Mouse (Mus musculus): ENCODE measurements around the gene Ess2.

Ess2 gene

DNA sequence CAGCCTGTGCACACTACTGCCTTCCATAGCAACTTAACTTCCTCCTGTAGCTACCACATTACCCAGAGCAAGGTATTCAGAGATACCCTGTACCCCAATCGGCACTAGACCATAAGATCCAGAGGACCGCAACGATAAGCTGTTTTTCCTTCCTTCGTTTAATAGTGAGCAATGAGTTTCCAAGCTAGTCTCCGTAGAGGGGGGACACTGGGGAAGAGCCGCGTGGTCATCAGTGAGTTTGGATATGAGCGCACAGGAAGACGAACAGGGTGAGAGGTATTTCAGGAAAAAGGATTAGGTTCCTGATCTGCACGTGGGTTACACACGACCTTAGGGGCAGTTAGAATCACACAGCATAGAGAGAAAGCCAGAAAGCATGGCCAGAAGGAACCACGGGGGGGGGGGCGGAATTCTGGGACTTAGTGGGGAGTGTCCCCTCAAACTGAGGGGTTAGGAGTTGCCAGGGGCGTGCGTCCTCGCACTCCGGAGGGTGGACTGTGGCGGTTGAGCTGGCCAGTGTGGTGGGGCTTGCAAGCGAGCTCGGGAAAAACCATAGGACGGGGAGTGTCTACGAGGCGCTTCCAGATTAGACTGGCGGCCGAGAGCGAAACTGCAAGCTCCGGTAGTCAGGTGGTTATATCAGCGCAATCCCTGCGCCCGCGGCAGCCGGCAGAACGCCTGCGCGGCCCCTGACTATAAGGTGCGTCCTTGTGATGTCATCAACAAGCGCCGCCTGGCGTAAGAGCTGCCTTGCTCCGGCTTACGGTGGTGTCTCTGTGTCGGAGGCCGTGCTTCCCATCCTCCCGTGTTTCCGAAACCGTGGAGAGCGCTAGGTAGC, 10.4 kb upstream of the Ess2 start:
- peak; percentile 94 for DNase-seq (ENCODE audit: low spot score)

DNA sequence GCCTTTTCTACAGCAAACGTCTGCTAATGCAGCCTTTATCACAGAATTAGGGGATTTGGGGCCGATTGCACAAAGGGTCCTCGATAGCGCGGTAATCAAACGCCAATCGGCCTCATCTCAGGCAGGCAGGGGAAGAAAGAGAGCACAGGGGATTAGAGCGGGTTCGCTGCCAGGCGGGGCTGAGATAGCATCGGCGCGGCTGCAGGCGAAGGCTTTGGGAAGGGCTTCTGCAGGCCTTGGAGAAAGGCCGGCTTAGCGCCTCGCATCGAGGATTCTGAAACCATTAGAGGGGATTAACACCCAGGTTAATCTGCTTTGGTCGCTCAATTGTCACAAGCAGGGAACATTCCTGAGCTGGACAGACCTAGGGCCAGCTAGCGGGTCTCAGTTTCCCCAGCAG, 9.4 kb upstream of the Ess2 start:
- DNase-seq (ENCODE audit: low spot score): no peak

DNA sequence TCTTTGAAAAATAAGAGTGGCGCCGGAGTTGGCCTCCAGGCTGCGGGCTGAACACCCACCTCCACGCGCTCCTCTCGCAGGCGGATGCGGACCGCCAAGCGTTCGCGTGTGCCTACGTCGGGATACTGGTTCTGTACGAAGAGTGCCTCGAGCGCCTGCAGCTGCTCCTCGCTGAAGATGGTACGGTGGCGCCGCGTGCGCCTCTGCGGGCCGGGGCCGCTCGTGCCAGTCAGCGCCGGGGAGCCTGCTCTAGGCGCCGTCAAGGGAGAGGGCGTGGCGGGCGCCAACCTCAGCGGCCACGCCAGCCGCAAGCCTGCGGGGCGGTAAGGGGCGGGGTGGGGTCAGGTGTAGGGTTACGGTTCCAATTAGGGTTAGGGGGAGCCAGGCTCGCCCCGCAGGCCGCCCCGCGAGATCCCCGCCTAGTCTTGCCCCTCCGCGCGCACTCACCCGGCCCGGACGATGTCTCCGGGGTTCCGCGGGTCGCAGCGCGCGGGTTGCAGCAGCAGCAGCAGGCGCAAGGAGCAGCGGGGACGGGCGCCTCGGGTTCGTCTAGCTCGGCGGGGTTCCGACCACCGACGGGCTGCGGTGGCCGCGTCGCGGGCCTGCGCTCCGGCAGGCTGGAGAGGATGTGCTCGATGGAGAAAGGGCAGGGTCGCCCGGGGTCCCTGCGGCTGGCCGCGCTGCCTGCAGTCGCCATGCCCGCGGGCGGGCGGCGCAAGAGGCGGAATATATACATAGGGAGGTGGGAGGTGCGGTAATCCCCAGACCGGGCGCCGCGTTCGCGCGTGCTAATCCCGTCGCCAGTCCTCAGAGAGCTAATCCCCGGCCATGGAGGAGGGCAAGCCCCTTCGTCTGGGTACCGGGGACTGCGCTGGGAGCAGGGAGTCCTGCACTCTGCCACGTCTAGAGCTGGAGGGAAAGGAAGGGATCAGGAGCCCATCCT, 3.4 kb upstream of the Ess2 start, which contains the start of gene Gsc2:
Gene Gsc2, minus strand, starts transcription at position 753 of the 943 bp plus-strand sequence.
- DNase-seq (ENCODE audit: low spot score): no peak

DNA sequence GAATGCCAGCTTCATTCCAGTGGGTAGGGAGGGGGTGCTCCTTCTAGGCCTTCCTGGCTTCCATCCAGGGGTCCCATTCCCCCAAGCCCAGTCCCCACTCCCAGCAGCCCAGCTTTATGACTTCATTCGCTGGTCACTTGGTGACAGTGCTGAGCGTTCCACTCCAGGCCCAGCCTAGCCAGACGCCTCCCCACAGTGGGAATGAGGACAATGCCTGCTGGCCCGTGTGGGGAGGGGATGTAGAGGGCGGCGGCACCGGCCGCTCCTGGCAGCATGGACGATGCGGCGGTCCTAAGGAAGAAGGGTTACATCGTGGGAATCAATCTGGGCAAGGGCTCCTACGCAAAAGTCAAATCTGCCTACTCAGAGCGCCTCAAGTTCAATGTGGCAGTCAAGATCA, 12.7 kb downstream of the Ess2 start, which contains the start of the genes Dgcr2 and Tssk2:
Gene Dgcr2, minus strand, starts transcription at position 101 of the 400 bp plus-strand sequence.
Gene Tssk2, plus strand, starts transcription at position 176 of the 400 bp plus-strand sequence.
- DNase-seq (ENCODE audit: low spot score): no peak

DNA sequence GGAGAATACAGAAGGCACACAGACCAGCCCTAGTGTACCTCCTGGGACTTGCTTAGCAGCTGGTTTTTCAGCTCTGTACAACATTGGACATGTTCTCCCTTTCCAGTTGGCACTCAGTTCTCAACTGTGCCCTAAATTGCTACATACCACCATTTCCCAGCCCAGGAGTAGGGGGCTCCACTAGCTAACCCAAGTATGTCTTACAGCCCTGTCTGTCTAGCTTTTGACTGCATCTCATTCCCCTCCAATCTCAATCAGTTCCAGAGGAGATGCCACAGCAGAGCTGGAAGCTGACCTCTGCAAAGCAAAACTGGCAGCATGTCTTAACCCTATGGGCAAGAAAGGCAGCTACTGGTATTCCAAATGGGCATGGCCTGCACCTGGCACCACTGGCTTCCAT, 15.1 kb downstream of the Ess2 start:
- DNase-seq (ENCODE audit: low spot score): no peak

DNA sequence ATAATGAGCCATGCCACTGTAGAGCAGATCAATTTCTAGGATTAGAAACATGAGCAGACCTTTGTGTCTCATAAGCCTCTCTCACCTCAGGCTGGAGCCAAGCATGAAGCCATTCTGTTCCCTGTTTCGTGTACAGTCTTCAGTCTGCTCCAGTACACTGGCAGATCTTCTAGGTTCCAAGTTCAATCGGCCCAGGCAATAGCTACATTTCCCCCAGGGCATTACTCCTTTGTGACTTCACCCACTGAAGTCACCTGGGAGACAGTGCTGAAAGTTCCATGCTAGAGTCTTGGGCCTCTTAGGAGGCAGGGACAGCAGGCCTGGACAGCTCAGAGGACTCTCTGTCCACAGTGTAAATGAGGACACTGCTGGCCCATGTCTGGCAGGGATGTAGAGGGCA, 17.2 kb downstream of the Ess2 start, which contains the start of gene Tssk1:
Gene Tssk1, plus strand, starts transcription at position 301 of the 400 bp plus-strand sequence.
- DNase-seq (ENCODE audit: low spot score): no peak

GRCm38 (mm10) chr16:17892606-17893005, 18.5 kb downstream of the Ess2 start:
- DNase-seq (ENCODE audit: low spot score): no peak

- peak; percentile 97 for DNase-seq (ENCODE audit: low spot score)
Measured at GRCm38 (mm10) chr16:17891567-17891959, 19.6 kb downstream of the Ess2 start, which contains the start of gene Gm20518. TSS of gene Gm20518 (minus strand) at chr16:17891671.

GRCm38 (mm10) chr16:17890917-17891566, 20.1 kb downstream of the Ess2 start:
- no peak for DNase-seq (ENCODE audit: low spot score)

GRCm38 (mm10) chr16:17890342-17890727, 20.8 kb downstream of the Ess2 start:
- DNase-seq (ENCODE audit: low spot score): no peak

DNA sequence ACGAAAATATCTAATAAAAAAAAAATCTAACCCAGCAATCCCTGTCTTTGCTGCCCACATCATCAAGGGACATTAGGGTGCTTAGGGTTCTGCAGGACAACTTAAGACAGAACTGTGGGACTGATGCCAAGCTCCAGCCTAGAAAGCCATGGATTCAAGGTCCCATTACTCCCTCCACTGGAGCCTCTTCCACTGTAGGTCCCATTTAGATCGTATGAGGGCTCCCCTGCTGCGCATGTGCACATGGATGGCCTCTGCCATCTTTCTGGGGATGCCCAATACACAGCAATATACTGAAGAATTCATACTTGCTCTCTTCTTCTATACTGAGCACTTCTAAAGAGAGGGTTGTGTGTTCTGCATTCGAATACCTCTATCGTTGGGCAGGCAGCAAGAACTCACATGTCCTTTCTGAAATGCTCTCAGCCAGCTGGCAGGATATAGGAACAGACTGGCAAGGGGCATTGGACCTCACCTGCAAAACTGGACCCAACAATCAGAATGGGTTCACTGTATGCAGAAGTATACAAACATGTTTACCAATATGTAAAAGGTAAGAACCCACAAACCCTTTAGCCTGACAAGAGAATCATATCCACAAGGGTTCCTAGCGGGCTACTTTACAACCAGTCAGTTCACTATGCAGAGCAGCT, 21.3 kb downstream of the Ess2 start:
- no peak for DNase-seq (ENCODE audit: low spot score)

DNA sequence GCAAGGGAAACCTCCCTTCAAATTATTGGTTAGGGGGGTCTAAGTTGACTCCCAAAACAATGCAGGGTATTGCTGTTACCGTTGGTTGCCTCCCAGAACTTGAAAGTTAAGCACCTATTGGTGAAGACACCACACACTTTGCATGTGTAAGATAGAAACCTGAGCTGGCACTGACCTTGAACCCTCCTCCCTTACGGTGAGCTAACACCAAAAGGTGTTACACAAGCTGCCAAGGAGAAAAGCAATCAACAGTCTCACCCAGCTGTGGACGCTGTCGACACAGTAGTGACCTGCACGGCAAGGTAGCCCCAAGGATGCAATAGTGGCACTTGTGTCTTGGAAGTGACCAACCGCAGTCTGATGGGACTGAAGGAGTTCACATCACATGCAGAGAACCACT, 27.0 kb downstream of the Ess2 start:
- DNase-seq (ENCODE audit: low spot score): no peak

DNA sequence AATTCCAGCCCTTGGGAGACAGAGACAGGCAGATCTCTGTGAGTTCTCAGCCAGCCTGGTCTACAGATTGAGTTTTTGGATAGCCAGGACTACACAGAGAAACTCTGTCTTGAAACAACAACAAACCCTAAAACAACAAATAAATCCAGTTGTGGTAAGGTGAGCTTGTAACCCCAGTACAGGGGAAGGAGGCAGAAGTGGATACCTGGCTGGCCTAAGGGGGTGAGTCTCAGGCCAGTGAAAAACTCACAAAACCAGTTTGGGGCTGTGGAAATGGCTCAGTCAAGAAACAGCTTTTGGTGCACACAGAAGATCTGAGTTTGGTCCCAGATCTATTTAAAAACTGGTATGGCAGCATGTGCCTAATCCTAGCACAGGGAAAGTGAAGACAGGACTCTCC, 29.0 kb downstream of the Ess2 start:
- no peak for DNase-seq (ENCODE audit: low spot score)

GRCm38 (mm10) chr16:17879571-17879970, 31.6 kb downstream of the Ess2 start:
- DNase-seq (ENCODE audit: low spot score): no peak

DNA sequence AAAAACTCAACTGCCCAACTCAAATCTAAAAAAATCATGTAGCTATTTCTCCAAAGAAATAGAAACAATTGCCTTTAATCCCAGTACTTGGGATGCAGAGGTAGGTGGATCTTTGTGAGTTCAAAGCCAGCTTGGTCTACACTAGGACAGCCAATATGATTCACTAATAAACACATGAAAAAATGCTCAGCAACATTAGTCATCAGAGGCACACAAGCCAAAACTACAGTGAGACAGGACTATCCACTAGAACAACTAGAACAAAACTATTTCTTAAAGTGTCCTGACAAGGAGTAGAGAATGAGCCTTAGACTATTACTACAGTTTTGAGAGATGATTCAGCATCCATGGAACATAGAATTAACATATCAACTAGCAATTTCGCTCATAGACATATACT, 35.1 kb downstream of the Ess2 start:
- no peak for DNase-seq (ENCODE audit: low spot score)

- DNase-seq (ENCODE audit: low spot score): no peak
Measured at GRCm38 (mm10) chr16:17875174-17875573, 36.0 kb downstream of the Ess2 start.

GRCm38 (mm10) chr16:17872995-17873394, 38.2 kb downstream of the Ess2 start:
- DNase-seq (ENCODE audit: low spot score): no peak

DNA sequence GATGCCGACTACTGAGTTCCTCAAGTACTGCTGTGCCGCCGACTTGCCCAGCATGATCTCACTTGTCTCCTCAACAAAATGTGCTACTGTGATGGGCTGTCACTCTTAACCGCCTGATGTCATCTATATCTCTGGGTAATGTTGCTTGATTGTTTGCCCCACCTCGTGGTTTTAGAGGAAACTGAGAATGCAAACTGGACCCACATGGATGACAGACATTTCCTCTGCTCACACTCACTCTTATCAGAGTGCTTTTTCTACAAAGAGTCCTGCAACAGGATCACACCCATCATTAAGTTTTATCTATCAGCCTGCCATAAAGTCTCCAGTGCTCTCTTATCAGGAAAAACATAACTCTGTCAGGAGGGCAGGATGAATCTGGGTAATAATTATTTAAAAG, 39.9 kb downstream of the Ess2 start:
- no peak for DNase-seq (ENCODE audit: low spot score)

GRCm38 (mm10) chr16:17865770-17866169, 45.4 kb downstream of the Ess2 start:
- DNase-seq (ENCODE audit: low spot score): no peak

DNA sequence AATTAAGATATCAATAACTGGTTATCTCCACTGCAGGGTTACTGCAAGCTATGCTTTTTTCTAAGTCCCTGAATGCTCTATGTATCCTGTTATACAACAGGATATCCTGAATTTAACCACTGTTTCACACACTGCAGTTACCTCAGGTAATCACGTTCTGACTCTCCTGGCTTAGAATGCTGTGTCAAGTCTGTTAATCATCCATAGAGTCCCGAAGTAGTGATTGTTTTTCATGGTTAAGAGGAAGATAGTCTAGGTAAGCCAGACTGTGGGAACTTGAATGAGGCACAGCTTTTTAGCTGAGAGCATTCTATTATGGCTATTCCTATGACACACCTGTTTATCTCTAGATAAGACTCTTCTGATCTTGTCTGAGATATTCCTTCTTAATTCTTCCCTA, 45.9 kb downstream of the Ess2 start:
- DNase-seq (ENCODE audit: low spot score): no peak

DNA sequence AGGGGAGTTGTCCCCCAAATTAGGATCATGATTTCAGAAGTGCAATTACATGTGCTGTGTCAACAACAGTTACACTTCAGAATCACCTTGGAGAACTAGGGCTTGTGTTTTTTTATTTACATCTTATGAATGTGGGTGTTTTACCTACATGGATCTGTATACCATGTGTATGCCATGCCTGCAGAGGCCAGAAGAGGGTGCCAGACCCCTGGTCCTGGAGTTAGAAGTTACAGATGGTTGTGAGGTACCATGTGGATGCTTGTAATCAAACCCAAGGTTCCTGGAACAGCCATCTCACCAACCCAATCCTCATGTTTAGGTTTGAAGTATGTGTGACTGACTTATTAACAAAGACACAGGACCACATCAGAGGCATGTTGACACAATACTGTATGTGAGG, 52.6 kb downstream of the Ess2 start:
- no peak for DNase-seq (ENCODE audit: low spot score)

DNA sequence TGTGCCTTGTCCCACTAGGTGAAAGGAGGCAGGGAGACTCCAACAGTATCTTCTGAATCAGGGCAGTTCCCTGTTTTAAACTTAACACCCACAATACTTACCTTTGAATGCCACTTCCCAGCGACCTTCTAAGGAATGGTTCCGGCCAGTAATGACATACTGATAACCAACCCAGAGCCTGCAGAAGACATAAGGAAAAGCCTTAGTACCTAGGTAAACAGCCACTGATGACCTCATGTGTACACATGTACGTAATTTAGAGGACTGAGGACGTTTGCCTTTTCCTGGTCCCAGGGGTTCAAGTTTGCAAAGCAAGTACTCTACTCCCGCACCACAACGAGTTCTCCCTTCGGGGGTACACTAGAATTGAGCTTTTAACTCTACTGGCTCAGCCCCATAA, 54.0 kb downstream of the Ess2 start:
- no peak for DNase-seq (ENCODE audit: low spot score)

Measured in left cerebral cortex, adult 11 months (tissue).